Mouse (Mus musculus) C2C12 (cell line): ENCODE measurements at regions not wholly inside any gene's neighbourhood (a gene's known extent, or its start where the extent isn't known, plus 50 kb on each side); places are given as distances from the start of the nearest gene placed in this dataset.

ENCODE experiments used
- CTCF ChIP-seq: IDR thresholded peaks from one replicate; pipeline ENCODE4 v1.5.1; 2011; ENCODE audit not compliant: control insufficient read depth, insufficient read depth, insufficient read length
- FOSL1 ChIP-seq: IDR thresholded peaks from one replicate; pipeline ENCODE4 v1.8.0; 2011; ENCODE audit warnings: mild to moderate bottlenecking, low read length; ENCODE audit not compliant: poor library complexity, insufficient read depth, severe bottlenecking
- MAX ChIP-seq: IDR thresholded peaks from one replicate; pipeline ENCODE4 v1.6.1; 2011; ENCODE audit warnings: mild to moderate bottlenecking, control low read depth
- USF1 ChIP-seq: IDR thresholded peaks from one replicate; pipeline ENCODE4 v1.6.1; 2011; ENCODE audit warnings: low read depth, mild to moderate bottlenecking, control low read depth, moderate library complexity

DNA sequence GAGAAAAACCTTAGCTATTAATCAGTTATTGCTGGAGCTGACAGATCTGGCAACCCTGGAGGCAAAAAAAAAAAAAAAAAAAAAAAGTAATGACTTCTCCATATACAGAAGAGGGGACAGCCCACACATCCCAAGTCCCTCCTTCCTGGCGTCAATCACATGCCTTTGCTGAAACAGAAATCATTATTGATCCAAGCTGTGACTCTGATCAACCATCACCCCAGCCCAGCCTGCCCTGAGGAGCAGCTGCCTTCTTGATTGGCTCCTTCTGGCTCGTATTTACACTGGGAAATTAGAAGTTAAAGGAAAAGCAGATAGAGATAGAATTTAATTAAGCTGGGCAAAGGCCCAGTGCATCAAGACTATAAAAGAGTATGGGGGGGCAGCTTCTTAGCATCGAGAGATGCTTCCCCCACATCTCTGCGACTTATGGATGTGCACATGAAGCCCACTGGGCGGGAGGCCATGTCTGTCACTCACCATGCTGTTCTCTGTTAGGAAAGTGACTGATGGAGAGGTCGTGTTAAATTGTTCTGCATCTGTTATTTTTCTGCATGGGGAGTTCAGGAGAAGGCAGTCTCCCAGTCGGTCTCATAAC lies 90.3 kb downstream of the Pttg1 start:
- TF ChIP-seq MAX (no peak), CTCF (no peak), FOSL1 (no peak), USF1 (no peak)
